Mouse (Mus musculus) bone marrow macrophage, adult 2 months (primary cell): ENCODE results near the gene Bmp2k. TPM values are rescaled to one million over a fixed set of nuclear protein-coding genes. Genes with fewer than 3 reads are reported as not detected.

Experiments used
- H3K27ac ChIP-seq: 2 replicates; pipeline ENCODE4 v1.5.1; 2012; ENCODE audit warnings: low read depth, low read length; ENCODE audit not compliant: insufficient read depth
- H3K4me1 ChIP-seq: 2 replicates; pipeline ENCODE4 v1.6.1; 2012; ENCODE audit warnings: low read length; ENCODE audit not compliant: control insufficient read depth, insufficient read depth
- H3K4me3 ChIP-seq: 2 replicates; pipeline ENCODE4 v1.5.1; 2012; ENCODE audit warnings: mild to moderate bottlenecking, low read length, moderate library complexity; ENCODE audit not compliant: insufficient read depth
- CTCF ChIP-seq: IDR thresholded peaks from 2 replicates; pipeline ENCODE4 v1.5.1; 2012; ENCODE audit warnings: low read depth, mild to moderate bottlenecking, low read length, moderate library complexity
- POLR2A ChIP-seq: IDR thresholded peaks from 2 replicates; pipeline ENCODE4 v1.6.1; 2012; ENCODE audit warnings: mild to moderate bottlenecking, low read depth, low read length, borderline replicate concordance
- polyA plus RNA-seq: library from polyadenylated mRNA; stranded (reverse); fragments of >200 nt; gene quantifications from 2 replicates; pipeline ENCODE4 v1.2.4, GENCODE M21; 2012; ENCODE audit not compliant: missing spikeins, insufficient read depth, insufficient read length

Gene Bmp2k
- polyA plus RNA-seq, 1 experiment, result 41.5 TPM

DNA sequence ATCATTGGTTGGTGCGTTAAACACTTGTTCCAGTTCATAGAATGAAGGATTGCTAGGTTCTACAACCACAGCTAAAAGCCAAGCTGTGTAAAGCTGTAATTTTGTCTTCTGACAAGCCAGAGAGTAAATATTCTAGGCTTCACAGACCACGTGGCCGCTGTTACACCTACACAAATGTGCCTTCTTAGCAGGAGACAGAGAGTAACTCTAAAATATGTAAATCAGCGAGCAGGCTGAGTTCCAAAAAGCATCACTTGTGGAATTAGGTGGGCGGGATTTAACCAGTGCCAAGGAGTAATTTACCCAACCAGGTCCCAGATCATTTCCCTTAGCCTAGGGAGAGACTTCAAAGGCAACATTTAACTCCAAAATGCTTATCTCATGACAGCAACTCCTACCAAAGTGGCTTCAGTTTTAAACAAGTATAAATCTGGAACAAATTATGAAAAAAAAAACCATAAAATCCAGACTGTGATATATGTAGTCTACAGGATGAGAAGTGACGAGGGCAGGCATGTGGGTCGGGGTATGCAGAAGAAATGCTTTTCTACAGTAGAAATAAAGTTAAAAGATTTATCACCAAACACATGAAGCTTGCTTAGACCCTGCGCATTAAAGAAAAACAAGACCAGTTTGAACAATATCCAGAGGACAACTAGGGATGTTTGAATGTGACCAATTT, 35.1 kb upstream of the Bmp2k start:
- TF ChIP-seq POLR2A, result no peak
- no peak for TF ChIP-seq CTCF
- Histone ChIP-seq H3K4me1 (no peaks in the 10 kb centered on the region), H3K27ac (no peak overlapping the region), H3K4me3 (no peak overlapping the region)

DNA sequence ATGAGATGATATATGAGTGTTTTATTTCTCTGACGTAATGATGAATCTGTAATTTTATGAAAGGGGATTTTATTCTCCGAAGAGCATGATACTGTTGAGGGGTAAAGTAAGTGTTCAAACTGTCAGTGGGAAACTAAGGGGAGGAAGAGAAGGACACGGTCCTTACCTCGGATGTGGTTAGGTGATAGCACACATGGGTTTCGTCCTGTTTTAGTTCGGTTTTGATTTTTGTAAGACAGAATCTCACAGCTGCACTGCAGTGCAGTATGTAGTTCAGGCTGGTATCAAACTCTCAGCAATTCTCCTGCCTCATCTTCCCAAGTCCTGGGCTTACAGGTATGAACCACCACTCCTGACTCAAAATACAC, 34.6 kb upstream of the Bmp2k start:
- Histone ChIP-seq H3K27ac (no peak overlapping the region), H3K4me3 (no peak overlapping the region), H3K4me1 (no peaks in the 10 kb centered on the region; the same call in 1 of the 2 replicates)
- TF ChIP-seq CTCF (no peak), POLR2A (no peak)

DNA sequence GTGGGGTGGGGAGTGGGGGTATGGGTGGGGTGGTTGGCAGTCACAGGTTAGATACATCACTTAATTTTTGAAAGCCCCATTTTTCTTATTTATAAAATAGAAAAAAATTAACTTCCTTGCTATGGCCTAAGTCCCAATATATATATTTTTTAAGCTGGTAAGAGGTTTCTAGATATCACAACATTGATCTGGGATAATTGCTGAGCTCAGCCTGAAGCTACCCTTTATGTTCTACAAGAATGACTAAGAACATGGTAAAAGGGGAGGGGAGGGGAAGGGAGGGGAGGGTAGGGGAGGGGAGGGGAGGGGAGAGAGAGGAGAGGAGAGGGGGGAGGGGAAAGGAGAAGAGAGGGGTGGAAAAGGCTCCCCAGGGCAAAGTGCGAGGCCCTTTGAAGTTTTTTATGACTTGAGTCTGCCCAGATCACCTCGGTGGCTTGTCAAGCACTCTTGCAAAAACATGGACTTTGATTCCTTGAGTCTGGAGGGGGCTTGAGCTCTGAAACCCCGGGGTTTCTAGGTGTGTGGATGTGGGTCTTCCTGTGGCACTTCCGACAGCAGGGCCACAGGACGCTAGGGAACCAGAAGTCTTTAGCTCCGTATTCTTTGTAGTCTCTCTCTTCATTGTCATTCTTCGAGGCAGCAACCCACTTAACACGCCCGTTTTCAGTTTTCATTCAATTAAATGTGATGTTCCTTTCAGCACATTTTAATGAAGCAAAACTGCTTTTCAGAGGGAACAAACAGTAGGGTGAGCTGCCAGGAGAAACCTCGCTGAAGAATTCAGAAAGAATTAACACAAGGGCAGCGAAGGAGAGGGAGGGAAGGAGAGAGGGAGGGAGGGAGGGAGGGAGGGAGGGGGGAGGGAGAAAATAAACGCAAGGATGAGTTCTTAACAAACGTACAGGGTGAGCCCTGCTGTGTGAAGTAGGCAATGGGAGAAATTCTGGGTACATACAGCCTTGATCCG, 33.1 kb upstream of the Bmp2k start:
- Histone ChIP-seq H3K27ac (no peak overlapping the region), H3K4me3 (no peak overlapping the region), H3K4me1 (peaks cover 9% of the 10 kb centered on the region)
- no peak for TF ChIP-seq POLR2A
- TF ChIP-seq CTCF, result no peak

DNA sequence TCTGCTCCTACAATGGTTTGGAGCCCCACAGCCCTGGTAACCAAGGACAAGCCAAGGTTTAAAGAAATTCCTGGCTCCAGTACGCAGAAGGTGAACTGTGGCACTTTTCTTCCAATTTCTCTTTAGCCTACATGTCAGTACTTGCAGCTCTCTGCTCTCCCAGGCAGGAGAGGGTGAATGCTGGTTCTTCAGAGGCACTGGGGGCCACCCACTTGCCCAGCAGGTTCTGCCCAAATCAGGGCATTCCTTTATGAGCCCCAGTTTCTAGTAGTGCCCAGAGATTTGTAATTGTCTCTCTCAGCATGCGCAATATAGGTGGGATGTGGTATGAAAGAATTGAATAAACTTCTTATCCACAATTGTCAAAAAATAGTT, 32.5 kb upstream of the Bmp2k start:
- H3K4me3 ChIP-seq, result no peak overlapping the region
- no peak overlapping the region for H3K27ac ChIP-seq
- TF ChIP-seq POLR2A, result no peak
- TF ChIP-seq CTCF, result no peak
- H3K4me1 ChIP-seq, result peaks cover 10% of the 10 kb centered on the region

DNA sequence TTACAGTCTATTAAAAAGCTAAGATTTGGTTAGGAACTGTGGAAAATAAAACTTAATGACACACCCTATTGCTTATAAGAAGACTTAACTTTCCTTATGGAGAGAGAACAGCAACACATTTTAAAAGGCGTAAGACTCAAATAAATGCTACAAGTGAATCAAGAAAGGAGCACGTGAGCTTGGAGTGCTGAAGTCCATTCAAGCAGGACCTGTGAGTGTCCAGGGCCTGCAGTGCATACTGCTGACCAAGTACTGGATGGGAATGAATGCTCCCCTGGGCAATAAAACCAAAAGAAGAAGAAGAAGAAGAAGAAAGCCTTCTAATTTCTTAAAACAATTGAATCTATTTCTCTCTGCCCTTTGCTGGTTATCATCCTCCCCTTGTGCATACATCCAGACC, 32.0 kb upstream of the Bmp2k start:
- TF ChIP-seq POLR2A, result no peak
- no peak for TF ChIP-seq CTCF
- H3K4me1 ChIP-seq, result peaks cover 14% of the 10 kb centered on the region
- no peak overlapping the region for H3K4me3 ChIP-seq
- H3K27ac ChIP-seq, result no peak overlapping the region

DNA sequence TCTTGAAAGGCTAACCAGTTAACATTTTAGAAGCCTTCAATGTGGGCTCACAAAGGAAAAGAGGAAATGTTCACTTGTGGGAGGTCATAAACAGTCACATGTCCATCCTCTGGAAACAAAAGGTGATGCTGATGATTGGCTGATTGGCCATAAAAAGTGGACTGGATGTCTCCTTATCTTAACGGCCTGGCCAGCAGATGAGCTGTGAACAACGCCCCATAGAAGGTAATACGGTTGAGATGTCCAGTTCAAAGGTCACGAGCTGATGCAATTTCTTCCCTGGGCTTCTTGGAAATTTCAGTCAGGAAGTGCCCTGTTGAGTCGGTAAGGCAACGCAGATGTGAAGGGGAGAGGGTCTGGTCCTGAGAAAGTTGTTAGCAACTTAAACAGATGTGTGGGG, 28.9 kb upstream of the Bmp2k start:
- TF ChIP-seq CTCF, result no peak
- no peak for TF ChIP-seq POLR2A
- peaks cover 18% of the 10 kb centered on the region for H3K4me1 ChIP-seq
- H3K4me3 ChIP-seq, result no peak overlapping the region
- H3K27ac ChIP-seq, result no peak overlapping the region

DNA sequence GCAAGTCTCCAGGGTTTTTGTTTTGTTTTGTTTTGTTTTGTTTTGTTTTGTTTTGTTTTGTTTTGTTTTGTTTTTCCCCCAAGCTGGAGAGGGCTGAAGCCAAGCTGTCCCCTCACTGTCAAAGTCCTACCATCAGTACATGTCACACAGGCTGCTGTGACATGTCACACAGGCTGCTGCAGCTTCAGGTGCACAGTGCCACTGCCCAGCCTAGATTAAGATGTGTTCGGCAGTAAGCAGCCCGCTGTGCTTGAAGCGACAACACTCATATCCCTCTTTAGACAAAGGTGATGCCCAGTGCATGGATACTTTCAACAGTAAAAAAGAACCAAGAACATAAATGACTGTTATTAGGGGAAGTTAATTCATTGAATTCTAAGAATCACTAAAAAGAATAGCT, 28.5 kb upstream of the Bmp2k start:
- TF ChIP-seq POLR2A, result no peak
- no peak for TF ChIP-seq CTCF
- peaks cover 18% of the 10 kb centered on the region for H3K4me1 ChIP-seq
- H3K4me3 ChIP-seq, result no peak overlapping the region
- H3K27ac ChIP-seq, result no peak overlapping the region

DNA sequence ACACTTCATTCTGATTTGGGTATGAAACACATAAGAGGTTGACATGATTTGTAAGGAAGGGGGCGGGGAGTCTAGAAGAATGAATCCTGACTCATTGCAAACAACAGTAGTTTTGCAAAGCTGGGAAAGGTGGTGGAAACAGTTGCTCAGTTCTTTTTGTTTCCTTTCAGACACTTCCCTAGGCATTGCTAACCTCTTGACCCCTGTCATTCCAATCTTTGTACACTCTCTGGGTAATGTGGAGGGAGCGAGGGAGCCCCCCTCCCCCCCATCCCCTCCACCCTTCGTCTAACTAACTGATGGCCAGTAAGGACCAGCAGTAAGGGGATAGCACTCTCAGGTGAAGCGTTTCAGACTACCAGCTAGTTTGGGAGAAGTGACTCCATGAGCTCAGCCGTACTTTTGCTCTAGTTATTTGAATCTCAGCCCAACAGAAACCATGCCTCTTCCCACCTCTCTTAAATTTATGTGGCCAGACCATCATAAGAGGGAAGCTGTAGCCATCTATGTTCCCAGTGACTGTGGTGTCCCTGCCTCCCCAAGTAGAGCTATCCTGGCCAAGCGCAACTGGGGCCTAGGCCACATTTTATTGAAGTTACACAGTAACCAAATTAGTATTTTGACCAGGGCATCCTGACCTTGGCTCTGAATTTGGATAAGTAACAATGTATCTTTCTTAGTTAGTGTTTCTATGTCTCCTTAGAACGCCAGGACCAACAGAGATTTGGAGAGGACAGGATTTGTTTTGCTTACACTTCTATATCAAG, 27.6 kb upstream of the Bmp2k start:
- H3K4me1 ChIP-seq, result peaks cover 18% of the 10 kb centered on the region

DNA sequence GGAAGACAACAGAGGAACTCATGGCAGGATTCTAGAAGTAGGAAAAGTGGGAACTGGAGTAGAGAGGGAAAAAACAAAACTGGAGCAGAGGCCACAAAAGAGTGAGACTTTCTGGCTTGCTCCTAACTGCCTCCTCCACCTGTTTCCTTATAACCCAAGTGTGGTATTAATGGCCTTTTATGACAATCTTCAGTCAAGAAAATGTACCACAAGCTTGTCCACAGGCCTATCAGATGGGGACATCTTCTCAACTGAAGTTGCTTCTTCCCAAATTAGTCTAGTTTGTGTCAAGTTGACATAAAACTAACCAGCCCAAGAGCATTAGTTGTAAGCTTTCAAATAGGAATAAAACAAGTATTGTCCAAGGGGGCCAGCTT, 27.0 kb upstream of the Bmp2k start:
- no peak for TF ChIP-seq CTCF
- TF ChIP-seq POLR2A, result no peak
- peaks cover 18% of the 10 kb centered on the region for H3K4me1 ChIP-seq
- no peak overlapping the region for H3K4me3 ChIP-seq

More for the DNA sequence above, 27.6 kb upstream of the Bmp2k start:
- no peak overlapping the region for H3K27ac ChIP-seq
- TF ChIP-seq POLR2A (no peak), CTCF (no peak)
- no peak overlapping the region for H3K4me3 ChIP-seq

More for the DNA sequence above, 27.0 kb upstream of the Bmp2k start:
- H3K27ac ChIP-seq, result no peak overlapping the region
